Mouse (Mus musculus) gastrocnemius, postnatal 10 days (tissue): Measurements from ENCODE around the gene Spag6. TPM values are rescaled to one million over a fixed set of nuclear protein-coding genes. Genes with fewer than 3 reads are reported as not detected.

Experiments used
- DNase-seq: peaks from one replicate; pipeline ENCODE4 v3.0.0; 2021; ENCODE audit warnings: mixed read lengths
- total RNA-seq, 2 experiments: library from RNA; stranded (reverse); gene quantifications; 2 replicates each; pipeline ENCODE4 v1.2.3; 2021

The Spag6 gene
- total RNA-seq, 2 experiments from 2014 or later, result 0.78 to 1.1 TPM

DNA sequence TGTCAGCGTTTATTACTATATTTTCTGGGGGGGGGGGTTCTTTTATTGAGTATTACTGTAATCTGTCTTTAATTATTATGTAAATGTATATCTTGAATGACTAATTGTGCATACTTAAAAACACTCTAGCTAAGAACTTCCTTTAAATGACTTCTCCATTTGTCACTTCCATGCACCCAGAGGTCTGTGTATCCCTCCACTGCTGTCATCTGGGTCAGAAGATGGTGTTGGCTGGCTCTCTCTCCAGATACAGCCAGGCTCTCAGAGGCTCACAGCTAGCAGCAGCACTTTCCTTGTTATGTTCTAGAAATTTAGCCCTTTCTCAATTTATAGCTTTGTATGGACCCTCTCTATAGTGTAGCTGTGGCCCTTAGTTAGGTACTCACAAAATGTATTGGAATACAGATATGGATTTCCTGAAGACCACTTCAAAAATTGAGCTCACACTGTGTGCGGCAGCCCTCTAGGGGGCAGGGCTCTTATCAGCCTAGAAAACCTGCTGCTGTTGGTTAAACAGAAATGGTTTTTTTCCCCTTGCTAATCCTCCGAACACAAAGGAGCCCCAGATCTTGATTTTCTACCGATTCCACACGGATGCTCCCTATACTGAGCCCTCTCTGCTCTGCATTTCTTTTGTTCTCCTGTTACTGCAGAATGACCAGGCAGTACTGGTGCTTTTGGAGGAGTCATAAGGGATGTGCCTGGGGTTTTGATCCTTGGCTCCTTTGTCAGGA, 40.7 kb downstream of the Spag6 start:
- no peak for DNase-seq

DNA sequence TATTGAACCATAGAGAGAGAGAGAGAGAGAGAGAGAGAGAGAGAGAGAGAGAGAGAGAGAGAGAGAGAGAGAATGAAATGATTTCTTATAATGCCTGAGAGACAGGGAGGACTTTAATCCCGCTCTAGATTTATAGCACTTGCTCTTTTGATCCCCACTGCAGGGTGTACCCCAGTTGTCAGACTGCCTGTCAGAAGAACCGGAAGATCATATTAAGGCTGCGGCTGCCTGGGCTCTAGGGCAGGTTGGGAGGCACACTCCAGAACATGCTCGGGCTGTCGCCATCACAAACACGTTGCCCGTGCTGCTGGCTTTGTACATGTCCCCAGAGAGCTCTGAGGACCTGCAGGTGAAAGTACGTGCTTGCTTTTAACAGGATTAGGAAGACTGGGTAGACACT, 43.2 kb downstream of the Spag6 start:
- no peak for DNase-seq

DNA sequence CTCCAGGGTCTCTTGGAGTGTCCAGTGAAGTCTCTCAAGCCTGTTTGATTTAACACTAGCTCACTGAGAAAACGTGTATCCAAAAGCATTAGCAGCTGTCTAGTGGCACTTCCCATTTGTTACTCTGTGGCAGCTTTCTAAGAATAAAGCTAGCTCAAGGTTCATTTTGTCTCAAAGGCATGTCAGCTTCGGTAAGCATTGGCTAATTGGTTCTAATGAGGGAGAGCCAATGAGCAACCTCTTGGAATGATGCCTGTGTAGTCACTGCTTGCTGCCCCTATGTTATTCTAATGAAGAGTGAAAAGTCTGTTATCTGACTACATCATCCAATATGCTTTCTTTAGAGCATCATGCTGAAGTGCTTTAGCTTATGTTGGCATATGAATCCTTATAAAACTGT, 45.4 kb downstream of the Spag6 start:
- no peak for DNase-seq

DNA sequence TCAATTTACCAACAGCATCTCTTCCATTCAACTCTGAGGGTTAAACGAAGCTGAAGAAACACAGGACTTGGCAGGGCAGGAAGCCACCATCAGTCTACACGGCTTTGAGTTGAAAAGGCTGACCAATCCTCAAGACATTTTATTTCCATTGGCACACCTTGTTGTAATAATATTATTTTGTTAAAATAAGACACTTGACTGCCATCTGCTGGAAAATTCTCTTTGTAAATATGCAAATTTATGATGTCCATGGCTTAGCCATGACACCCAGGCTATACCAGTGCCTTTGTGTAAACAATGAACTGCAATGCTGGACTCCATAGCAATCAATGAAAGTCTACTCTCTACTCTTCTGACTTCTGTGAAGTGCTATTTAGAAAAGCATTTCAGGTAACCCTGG, 62.3 kb downstream of the Spag6 start:
- DNase-seq, result no peak

DNA sequence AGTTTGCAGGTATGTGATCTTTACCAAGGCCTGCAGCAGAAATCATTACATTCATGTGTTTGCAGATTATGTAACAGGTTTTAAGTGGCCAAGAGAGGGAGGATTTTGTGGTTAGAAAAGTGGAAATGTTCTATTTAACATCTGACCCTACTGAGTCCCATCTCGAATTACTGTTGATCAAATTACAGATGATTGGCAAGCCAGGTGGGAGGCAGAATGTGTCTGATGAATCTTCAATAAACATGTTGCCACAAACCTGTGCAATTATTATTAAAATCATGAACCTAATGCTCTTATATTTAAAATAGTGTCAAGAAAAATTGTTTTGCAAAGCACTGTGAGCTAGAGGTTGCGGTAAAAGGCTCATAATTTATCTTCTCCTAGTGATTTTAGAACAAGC, 71.0 kb downstream of the Spag6 start:
- no peak for DNase-seq

DNA sequence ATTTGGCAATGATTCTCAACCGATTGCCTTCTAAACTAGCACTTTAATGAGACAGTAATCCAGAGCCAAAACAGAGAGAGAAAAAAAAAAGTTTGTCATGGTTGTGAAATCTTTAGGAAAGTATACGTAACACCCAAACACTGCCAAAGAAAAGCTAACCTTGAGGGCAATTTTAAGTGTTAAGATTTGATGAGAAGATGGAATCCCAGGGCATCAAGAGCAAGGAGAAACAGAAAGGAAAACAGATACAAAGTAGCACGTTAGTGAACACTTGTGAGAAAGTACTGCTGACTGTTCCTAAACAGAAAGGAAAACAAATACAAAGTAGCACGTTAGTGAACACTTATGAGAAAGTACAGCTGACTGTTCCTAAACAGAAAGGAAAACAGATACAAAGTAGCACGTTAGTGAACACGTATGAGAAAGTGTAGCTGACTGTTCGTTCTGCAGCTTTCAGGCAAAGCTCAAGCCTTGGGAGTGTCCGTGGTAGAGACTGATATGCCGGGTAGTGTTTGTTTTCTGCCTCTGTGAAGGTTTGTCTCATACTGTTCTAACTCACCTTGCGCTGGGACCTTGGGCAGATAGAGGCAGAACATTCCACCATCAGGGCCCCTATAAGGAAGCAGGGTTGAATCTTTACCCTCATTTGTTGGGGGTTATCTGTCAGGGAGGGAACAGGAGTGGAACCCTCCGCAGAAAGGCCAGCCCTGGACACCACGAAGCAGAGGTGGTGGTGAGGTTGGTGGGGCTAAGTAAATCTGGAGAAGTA, 71.8 kb downstream of the Spag6 start:
- DNase-seq, result peak; percentile 5

DNA sequence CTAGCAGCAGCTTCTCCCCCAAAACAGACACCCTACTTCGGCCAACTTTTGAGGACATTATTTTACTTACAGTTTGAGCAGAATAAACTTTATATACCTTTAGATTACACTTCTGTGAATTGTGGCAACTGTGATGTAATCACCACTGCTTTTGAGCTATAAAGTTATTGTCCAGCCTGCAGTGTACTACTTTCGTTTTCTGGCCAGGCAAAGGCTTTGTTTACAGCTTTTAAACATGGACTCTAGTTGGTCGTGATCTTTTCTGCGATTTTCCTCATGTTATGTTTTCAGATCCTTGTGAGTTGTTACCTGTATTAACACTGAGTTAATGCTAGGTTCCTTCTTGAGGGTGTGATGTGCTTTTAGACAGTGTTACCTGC, 72.6 kb downstream of the Spag6 start:
- DNase-seq, result no peak

DNA sequence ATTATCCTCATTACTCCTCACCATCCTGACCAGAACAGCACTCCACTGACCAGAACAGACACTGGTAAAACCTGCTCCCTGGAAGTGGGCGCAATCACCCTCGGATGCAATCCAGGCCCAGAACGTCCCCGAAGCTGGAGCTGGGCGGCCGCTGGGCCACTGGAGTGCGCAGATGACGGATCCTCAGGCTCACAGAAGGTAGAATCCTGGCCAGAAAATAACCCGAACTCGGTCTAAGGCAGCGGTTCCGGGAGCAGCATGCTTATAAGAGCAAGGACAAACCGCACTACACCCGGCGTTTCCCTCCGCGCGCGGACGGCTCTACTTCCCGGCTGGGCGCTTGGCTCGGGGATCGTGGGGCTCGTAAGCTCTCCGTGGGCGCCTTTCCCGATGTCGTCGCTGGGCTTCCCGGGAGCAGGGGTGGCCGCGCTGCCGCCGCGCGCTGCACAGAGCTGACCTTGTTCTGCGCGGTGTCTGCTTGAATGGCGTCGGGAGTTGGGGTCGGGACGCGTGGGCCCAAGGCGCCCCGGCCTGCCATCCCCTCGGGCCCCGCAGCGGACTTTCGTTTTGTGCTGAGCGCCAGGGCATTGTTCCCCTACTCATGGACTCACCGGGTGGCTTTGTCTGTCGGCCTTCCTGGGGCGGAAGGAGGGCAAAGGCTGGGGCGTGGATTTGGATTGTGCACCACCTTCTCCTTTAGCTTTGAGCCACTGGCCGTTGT, 73.1 kb downstream of the Spag6 start:
- peak; percentile 90 for DNase-seq

DNA sequence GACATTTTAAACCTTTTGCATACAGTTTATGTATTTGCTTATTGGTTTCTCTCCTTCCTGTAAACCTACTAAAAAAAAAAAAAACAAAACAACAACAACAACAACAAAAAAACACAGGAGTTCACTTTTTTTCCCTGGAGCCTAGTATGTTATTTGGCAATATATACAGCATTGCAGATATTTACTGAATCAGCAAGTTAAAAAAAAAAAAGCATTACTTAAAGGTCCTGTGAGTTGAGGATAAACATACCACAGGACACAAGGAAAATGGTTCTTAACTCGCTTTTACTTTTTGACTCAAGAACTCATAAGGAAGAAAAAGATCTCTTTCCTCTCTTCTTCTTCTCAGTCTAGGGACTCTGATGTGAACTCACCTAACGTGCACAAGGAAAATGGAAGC, 74.6 kb downstream of the Spag6 start:
- no peak for DNase-seq

DNA sequence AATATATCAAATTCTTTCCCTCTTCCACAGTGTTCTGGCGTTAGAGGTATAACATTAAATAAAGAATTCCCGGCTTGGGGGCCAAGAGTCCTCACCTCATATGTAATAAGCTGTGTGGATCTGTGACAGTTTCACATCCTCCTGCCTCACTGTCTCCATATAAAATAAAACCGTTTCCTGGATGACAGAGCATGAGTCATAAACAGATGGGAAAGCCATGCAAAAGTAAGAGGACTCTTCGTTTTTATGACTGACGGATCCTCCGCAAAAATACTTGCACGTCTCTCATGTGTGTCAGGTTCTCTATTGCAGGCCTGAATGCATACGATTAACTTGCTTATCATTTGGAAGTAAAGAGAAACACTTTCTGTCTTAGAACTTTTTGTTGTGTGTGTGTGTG, 78.6 kb downstream of the Spag6 start:
- no peak for DNase-seq

DNA sequence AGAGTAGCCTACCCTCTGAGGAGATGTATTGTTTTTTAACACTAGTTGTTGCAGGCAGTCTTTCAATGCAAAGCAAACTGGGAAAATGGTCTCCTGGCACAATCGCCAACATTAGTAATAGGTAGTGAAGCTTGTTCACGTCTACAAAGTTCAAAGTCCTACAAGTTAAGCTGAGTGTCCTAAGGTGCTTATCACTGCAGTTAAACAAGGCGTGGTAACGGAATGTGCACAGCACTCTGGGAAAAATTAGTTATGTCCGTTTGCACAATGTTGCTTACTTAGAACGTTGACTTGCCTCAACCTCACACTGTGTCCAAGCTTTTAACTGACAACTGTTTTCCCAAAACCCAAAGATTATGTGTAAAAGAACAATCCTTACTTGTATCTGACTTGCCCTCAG, 80.5 kb downstream of the Spag6 start:
- DNase-seq, result no peak

DNA sequence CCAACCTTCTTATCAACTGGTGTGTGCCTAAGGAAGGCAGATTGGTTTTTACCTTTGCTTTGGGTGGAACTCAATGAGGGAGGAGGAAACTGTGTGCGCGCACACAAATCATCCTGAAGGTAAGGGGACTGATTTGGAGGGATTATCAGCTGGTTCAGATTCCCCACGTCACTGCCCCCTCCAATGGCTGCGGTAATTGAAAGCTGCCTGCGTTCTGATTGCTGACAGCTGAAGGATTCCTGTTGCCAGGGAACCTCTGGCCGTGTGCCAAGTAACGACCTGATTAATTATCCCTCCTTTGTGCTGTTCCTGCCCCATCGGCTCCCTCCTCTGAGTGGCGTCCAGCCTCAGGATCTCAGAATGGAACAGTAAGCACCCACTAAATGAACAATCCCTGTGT, 84.4 kb downstream of the Spag6 start:
- DNase-seq, result no peak

DNA sequence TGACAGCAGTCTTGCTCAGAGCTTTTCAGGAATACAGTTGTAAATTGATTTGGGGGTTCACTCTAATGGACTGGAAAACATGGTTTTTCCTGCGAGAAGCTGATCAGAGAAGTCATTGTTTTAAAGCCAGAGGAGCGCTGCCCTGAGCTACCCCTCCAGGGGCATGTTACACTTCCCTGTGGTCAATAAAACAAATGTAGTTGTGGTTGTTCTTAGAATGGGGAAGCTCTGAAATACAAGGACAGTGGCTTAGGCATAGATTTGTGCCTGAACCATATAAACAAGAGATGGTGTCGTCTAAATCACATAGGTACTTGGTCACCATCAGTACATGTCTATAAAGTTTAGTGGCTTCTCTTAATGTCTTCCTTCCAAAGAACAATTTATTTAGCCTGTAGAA, 86.0 kb downstream of the Spag6 start:
- no peak for DNase-seq

DNA sequence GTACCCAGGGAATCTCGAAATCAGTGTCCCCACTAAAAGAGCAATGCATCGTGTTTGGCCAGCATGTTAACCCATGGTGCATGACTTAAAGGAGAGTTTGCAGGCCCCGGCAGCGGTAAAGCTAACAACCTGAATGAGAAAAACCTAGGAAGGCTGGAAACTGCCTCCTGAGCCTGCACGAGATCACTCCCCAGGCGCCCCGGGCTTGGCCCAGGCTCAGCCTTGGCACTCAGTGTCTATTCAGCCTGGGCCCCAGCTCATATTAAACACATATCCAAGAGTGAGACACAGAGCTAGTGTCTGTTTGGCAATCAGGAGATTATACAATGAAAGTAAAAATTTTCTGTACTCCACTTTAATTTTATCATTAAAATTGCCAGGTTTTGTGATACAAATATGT, 87.5 kb downstream of the Spag6 start:
- DNase-seq, result peak; percentile 21

DNA sequence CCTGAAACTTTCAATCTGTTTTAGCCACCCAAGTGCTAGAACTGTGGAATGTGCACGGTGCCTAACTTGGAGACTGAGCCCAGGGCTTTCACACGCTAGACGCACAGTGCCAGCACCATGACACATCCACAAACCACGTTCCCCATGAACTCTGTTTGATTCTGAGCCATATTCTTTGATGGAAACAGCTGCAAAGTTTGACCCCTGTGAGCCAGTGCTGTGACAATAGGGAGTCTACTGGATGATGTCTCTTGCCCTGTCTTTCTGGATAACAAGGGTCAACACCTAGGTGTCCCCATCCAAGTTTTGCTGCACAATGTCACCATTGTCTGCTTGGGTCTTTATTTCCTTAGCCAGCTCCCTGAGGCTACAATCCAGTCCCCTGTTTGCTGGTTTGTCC, 100.4 kb downstream of the Spag6 start:
- no peak for DNase-seq

DNA sequence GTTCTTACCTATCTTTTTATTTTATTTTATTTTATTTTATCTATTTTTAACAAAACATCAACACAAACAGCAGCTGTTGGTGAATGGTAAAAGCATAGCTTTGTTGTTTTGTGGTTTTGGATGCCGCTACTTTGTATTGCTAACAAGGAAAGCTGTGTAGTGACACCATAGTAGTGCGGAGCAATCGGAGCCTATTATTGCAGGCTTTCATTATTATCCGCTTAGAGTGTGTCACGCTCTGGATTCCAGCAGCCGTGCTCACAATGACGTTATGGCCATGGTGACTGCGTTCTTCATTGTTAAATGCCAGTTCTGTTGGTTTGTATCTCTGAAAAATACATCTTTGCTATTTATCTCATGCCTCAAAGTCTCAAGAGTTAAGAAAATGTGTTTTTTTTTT, 103.9 kb downstream of the Spag6 start:
- DNase-seq, result no peak

DNA sequence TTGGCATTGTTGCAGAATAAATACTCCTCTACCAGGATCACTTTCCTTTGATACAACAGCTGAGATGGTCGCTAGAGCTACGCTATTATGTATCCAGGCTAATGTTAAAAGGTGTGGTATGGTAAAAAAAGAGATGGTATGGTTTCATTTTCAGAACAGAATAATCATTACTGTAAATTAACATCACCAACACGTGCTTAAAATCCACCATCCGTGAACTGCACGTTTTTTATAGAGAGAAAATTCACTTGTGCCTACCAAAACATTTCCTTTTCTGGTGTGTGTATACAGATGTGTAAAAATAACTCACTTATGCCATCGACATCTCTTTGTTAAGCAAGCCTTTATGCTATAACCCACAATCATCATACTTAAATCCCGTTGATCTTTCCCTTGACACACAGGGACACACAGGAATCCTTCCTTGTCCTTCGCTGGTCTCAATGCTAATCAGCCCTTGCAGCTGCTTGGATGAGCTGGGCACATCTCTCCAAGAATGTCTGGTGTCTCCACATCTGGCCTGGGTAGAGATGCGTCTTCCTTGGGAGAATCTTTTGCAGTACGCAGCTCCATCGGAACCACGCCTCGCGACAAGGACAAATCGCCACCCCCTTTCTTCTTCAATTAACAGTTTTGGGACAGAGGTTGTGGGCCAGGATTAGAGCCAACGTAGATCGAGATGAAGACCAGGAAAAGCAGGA, 105.6 kb downstream of the Spag6 start:
- DNase-seq, result no peak

Other genes starting within 250 kb of the Spag6 start
- 100 to 1,000 TPM; 124 to 130 TPM for gene Commd3, start 21.6 kb upstream of the Spag6 start, total RNA-seq
- gene Bmi1, start 17.0 kb upstream of the Spag6 start, total RNA-seq, result 10 to 100 TPM; 26.7 to 32.4 TPM